ENCODE assay signal across 29 mouse cellular contexts in genomic region chr10:57814295-57814694, GRCm38 (mm10). TPM values are rescaled to one million over a fixed set of nuclear protein-coding genes. Genes with fewer than 3 reads are reported as not detected.
"Had no signal": no experiment of that assay in that cellular context is flagged by ENCODE, and none has a peak within 500 bp of the region (broad histone marks: within the 10 kb centered on the region; RNA-seq: fewer than 3 reads in every experiment).

No protein-coding gene starts in this region.

- H3K4me2 ChIP-seq: embryonic facial prominence, embryonic 12.5 days; embryonic facial prominence, embryonic 13.5 days; embryonic facial prominence, embryonic 15.5 days; forebrain, embryonic 12.5 days; forebrain, embryonic 13.5 days; forebrain, embryonic 15.5 days had no signal

- H3K27ac ChIP-seq: embryonic facial prominence, embryonic 10.5 days; embryonic facial prominence, embryonic 12.5 days; embryonic facial prominence, embryonic 13.5 days; embryonic facial prominence, embryonic 15.5 days; forebrain, embryonic 10.5 days; forebrain, embryonic 12.5 days; forebrain, embryonic 13.5 days; forebrain, embryonic 15.5 days; gastrocnemius, adult 2 months; heart, adult 2 months had no signal

- H3K27me3 ChIP-seq: embryonic facial prominence, embryonic 12.5 days; embryonic facial prominence, embryonic 13.5 days; embryonic facial prominence, embryonic 15.5 days; forebrain, embryonic 12.5 days; forebrain, embryonic 13.5 days; forebrain, embryonic 15.5 days had no signal

- H3K4me3 ChIP-seq: embryonic facial prominence, embryonic 10.5 days; embryonic facial prominence, embryonic 12.5 days; embryonic facial prominence, embryonic 13.5 days; embryonic facial prominence, embryonic 15.5 days; erythroblast, embryonic 14.5 days; forebrain, embryonic 10.5 days; forebrain, embryonic 12.5 days; forebrain, embryonic 13.5 days; forebrain, embryonic 15.5 days; gastrocnemius, adult 2 months; heart, adult 2 months had no signal

- H3K36me3 ChIP-seq: embryonic facial prominence, embryonic 10.5 days; embryonic facial prominence, embryonic 12.5 days; embryonic facial prominence, embryonic 13.5 days; embryonic facial prominence, embryonic 15.5 days; forebrain, embryonic 10.5 days; forebrain, embryonic 15.5 days had no signal

- ATAC-seq: forebrain, embryonic 13.5 days; forebrain, embryonic 14.5 days; forebrain, embryonic 15.5 days; forebrain, embryonic 16.5 days; forebrain, postnatal 0 days had no signal

- H3K4me1 ChIP-seq: embryonic facial prominence, embryonic 10.5 days; embryonic facial prominence, embryonic 12.5 days; embryonic facial prominence, embryonic 13.5 days; embryonic facial prominence, embryonic 15.5 days; forebrain, embryonic 10.5 days; forebrain, embryonic 13.5 days; forebrain, embryonic 15.5 days had no signal

- DNase-seq: cerebellum, adult 2 months; cerebellum, adult 8-10 months; cerebellum, adult 9-10 months; cerebellum, adult 9-11 months; cerebellum, postnatal 10 days; cerebellum, postnatal 14 days; cerebellum, postnatal 25 days; cerebellum, postnatal 36 days; embryo, embryonic 11 days; forebrain, postnatal 0 days; gastrocnemius, adult 2 months; gastrocnemius, postnatal 10 days; gastrocnemius, postnatal 14 days; gastrocnemius, postnatal 25 days; gastrocnemius, postnatal 36 days; heart, adult 11 months; heart, adult 18-20 months; heart, adult 2 months had no signal

- H3K9ac ChIP-seq: embryonic facial prominence, embryonic 12.5 days; embryonic facial prominence, embryonic 13.5 days; embryonic facial prominence, embryonic 15.5 days; forebrain, embryonic 12.5 days; forebrain, embryonic 13.5 days; forebrain, embryonic 15.5 days; forebrain, postnatal 0 days had no signal

- H3K9me3 ChIP-seq: embryonic facial prominence, embryonic 10.5 days; embryonic facial prominence, embryonic 12.5 days; embryonic facial prominence, embryonic 13.5 days; embryonic facial prominence, embryonic 15.5 days; forebrain, embryonic 10.5 days; forebrain, embryonic 12.5 days; forebrain, embryonic 13.5 days; forebrain, embryonic 15.5 days had no signal

RNA-seq across cellular contexts. Expression of gene Fabp7, which starts 29.6 kb away (rescaled TPM):
- polyA plus RNA-seq: erythroblast, embryonic 14.5 days had no signal
